Mouse (Mus musculus) thymus, adult 2 months (tissue): Measurements from ENCODE around the gene Lhfp.

Experiments used
- CTCF ChIP-seq: fragments of 200-500 bp; IDR thresholded peaks from 2 replicates; pipeline ENCODE4 v1.5.1; 2012; ENCODE audit warnings: mild to moderate bottlenecking, control low read depth, low read length, moderate library complexity, borderline replicate concordance; ENCODE audit not compliant: control insufficient read depth, poor library complexity, insufficient read depth; ENCODE audit errors: extremely low read depth
- POLR2A ChIP-seq: fragments of 200-500 bp; IDR thresholded peaks from 2 replicates; pipeline ENCODE4 v1.6.1; 2012; ENCODE audit warnings: mild to moderate bottlenecking, low read length, control low read depth, moderate library complexity; ENCODE audit not compliant: control insufficient read depth, poor library complexity, insufficient read depth; ENCODE audit errors: extremely low read depth

DNA sequence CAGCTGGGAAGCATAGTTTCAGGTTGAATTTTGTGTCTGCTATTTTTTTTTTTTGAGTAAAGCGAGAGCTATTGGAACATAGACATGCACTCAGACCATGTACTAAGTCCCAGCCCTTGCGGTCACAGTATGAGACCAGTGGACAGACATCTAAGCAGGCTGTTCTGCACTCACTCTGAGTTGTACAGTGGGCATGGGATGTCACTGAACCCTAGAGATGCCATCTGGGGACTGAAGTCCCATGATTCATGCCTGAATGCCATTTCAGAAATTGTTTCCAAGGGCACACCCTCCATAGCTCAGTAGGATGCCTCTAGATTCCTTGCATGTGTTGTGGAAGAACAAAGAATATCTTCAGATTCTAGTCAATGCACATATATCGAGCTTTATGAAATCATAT is 164.4 kb downstream of the Lhfp start:
- TF ChIP-seq CTCF = no peak
- no peak for TF ChIP-seq POLR2A
